Mouse (Mus musculus) kidney, embryonic 15.5 days (tissue): ENCODE data around the gene Dbx2. TPM values are rescaled to one million over a fixed set of nuclear protein-coding genes. Genes with fewer than 3 reads are reported as not detected.

ENCODE experiments used
- ATAC-seq: fragments of 200-750 bp; cut with Nextera tagmentation; replicated peaks from 2 replicates; pipeline ENCODE4 v1.8.0; 2017; ENCODE audit warnings: moderate TSS enrichment; ENCODE audit not compliant: low FRiP score
- H3K27ac ChIP-seq: fragments of 300-500 bp; sonication (generic); 2 replicates; pipeline ENCODE4 v1.5.1; 2015; ENCODE audit warnings: mild to moderate bottlenecking, inconsistent platforms
- H3K27me3 ChIP-seq: fragments of 300-500 bp; sonication (generic); 2 replicates; pipeline ENCODE4 v1.6.1; 2015; ENCODE audit warnings: inconsistent platforms
- H3K36me3 ChIP-seq: fragments of 300-500 bp; sonication (generic); 2 replicates; pipeline ENCODE4 v1.6.1; 2015; ENCODE audit warnings: inconsistent platforms
- H3K4me1 ChIP-seq: fragments of 300-500 bp; sonication (generic); 2 replicates; pipeline ENCODE4 v1.6.1; 2015; ENCODE audit warnings: inconsistent platforms
- H3K4me2 ChIP-seq: fragments of 300-500 bp; sonication (generic); 2 replicates; pipeline ENCODE4 v1.6.1; 2015; ENCODE audit warnings: moderate library complexity, mild to moderate bottlenecking, inconsistent platforms
- H3K4me3 ChIP-seq: fragments of 300-500 bp; sonication (generic); replicated peaks from 2 replicates; pipeline ENCODE4 v1.5.1; 2015; ENCODE audit warnings: mild to moderate bottlenecking, inconsistent platforms
- H3K9ac ChIP-seq: fragments of 300-500 bp; sonication (generic); 2 replicates; pipeline ENCODE4 v1.6.1; 2015; ENCODE audit warnings: mild to moderate bottlenecking, inconsistent platforms
- H3K9me3 ChIP-seq: fragments of 300-500 bp; sonication (generic); replicated peaks from 2 replicates; pipeline ENCODE4 v1.6.1; 2016; ENCODE audit warnings: inconsistent platforms
- WGBS: fragments of 180-500 bp; shearing (Covaris S2); methylation state at CpG from one replicate; pipeline ENCODE4 v1.1.7; 2015; ENCODE audit warnings: mixed read lengths; 5-methylcytosine and 5-hydroxymethylcytosine counted together
- polyA plus RNA-seq: library from polyadenylated mRNA; unstranded; fragments of >200 nt; fragmentation: Nextera tagmentation; extraction: Ambion mirVana; gene quantifications from 2 replicates; pipeline ENCODE4 v1.2.1, GENCODE M21; 2015

Dbx2 gene
- polyA plus RNA-seq, 1 experiment from 2014 or later = 0.13 TPM

DNA sequence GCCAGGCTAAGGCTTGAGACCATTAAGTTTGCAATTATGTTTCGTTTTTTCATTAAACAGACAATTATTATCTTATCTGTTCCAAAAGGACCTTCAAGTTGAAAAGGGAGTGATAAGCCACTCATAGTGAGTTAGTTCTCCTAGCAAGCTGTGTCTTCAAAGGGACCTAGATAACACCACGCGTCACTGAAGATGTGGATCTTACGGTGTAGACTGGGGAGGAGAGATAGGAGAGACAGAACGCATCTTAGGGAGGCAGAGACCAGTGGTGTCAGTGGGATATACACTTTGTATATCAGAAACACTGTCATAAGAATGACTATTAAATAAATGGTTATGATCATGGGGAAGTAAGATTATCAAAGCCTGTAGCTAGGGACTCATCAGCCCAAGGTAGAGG lies 4.6 kb upstream of the Dbx2 start:
- Histone ChIP-seq H3K9ac (no peak overlapping the region), H3K4me3 (no peak overlapping the region), H3K4me1 (no peaks in the 10 kb centered on the region), H3K4me2 (no peak overlapping the region), H3K9me3 (no peaks in the 10 kb centered on the region), H3K36me3 (no peaks in the 10 kb centered on the region), H3K27me3 (peaks cover 4% of the 10 kb centered on the region), H3K27ac (no peak overlapping the region)
- 88% methylated on average over 5 of the region's 5 CpGs for WGBS
- ATAC-seq = no peak

DNA sequence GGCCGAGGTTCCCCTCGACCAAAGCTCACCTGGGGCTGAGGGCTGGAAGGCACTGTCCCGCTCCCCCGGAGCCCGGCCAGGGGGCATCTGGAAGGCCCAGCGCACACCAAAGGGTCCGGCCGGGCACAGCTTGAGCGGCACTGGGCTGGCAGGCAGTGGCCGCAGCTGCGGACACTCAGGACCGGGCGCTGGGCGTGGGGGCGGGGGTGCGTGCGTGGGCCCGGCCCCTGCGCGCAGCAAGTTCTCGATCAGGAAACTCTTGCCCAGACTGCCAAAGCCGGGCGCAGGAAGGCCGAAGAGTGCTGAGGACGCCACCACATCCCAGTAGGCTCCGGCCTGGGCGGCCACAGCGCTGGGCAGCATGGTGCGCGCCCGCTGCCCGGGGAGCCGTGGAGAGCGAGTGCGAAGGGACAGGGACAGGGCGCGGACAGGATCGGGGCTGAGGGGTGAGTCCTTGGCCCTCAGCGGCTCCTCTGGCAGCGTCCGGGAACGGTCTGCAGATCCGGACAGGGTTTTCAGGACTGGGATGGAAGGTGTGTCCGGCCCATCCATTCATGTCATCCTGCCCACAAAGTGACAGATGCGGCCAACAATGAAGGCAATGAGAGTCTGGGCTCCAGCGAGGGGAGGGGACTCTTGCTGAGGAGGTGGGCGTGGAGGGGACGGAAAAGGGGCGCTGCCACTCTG lies 1.4 kb downstream of the Dbx2 start:
- peak; percentile 64 for ATAC-seq
- under 1% methylated on average over 49 of the region's 49 CpGs for WGBS
- Histone ChIP-seq H3K36me3 (no peaks in the 10 kb centered on the region), H3K9ac (peak overlapping the region; percentile 32), H3K4me2 (peak overlapping the region; percentile 78), H3K4me1 (peaks cover 19% of the 10 kb centered on the region), H3K9me3 (no peaks in the 10 kb centered on the region), H3K27ac (no peak overlapping the region), H3K4me3 (peak overlapping the region; percentile 44), H3K27me3 (peaks cover 60% of the 10 kb centered on the region)

DNA sequence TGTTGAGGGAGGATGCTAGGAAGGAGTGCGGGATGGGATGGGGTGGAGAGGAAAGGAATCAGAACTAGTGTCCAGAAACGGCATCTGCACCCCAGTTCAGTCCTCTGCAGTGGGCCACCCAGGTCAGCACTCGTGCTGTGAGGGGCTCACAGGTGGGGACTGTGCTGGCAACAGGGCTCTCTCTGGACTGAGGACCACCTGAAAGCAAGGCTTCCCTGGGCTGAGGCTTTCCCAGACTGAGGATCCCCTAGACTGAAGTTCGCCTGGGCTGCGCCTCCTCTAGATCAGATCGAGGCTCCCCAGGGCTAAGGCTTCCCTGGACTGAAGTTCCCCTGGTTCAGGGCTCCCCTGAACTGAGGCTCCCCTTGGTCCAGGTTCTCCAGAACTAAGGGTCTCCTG lies 1.9 kb downstream of the Dbx2 start:
- H3K27ac ChIP-seq = no peak overlapping the region

DNA sequence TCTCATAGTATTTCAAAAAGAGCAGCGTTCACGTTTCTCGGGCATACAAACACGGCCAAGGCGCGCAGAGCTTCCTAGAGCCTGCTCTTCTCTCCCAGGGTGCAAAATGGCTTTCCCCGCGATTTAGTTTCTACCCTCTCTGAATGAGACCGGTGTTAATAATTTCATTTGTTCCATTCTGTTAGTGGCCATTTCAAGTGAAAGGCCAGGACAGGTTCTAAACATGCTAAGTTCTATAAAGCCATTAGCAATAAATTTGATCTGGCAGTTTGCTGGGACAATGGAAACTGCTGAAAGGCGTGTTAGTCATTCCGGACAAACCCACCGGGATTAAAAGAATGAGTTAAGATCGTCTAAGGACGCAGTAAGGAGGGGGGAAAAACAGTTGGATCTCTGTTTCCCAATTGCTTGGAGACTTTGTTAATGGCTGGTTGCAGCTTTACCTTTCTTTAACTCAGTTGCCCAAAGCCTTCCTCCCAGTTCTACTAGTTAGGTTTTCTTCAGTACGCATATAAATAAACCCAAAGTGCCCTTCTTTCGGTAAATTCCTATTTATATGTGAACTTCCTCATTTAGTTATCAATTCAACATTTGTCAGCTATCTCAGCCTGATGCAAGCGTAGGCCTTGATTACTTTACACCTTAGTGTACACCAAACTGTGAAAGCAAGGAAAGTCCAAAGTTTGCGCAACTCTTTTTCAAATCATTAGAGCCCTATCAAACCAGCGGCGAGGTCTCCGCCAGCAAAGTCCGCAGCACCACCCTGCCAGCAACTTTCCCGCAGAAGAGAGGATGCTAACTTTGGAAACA lies 2.7 kb downstream of the Dbx2 start:
- ATAC-seq = no peak
- Histone ChIP-seq H3K27ac (no peak overlapping the region), H3K4me1 (peaks cover 19% of the 10 kb centered on the region), H3K36me3 (no peaks in the 10 kb centered on the region), H3K27me3 (peaks cover 64% of the 10 kb centered on the region), H3K4me2 (peak overlapping the region; percentile 78; the same call in 1 of the 2 replicates), H3K9me3 (no peaks in the 10 kb centered on the region), H3K4me3 (no peak overlapping the region), H3K9ac (no peak overlapping the region)
- 3% methylated on average over 23 of the region's 23 CpGs for WGBS

More for the DNA sequence above, 1.9 kb downstream of the Dbx2 start:
- Histone ChIP-seq H3K9me3 (no peaks in the 10 kb centered on the region), H3K27me3 (peaks cover 64% of the 10 kb centered on the region), H3K4me3 (peak overlapping the region; percentile 44), H3K36me3 (no peaks in the 10 kb centered on the region), H3K4me2 (peak overlapping the region; percentile 78), H3K4me1 (peaks cover 19% of the 10 kb centered on the region), H3K9ac (no peak overlapping the region; the same call in 1 of the 2 replicates)
- WGBS = 5% methylated on average over 6 of the region's 6 CpGs
- peak; percentile 40 for ATAC-seq

DNA sequence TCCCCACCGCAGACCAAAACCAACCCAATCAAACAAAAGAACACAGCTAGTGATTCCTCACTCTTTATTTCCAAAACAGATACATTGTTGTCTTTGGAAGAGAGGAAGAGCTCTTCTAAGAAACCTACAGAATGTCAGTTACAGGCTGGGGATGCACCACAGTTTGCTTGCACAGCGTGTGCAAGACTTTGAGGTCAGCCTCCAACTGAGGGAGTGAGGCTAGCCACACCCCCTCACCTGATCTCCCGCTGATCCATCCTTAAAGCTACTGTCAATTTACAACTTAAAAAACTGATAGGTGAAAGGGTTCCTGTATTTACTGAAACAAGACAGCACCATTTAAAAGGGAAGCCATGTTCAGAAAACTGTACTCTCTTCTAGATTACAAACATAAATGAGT lies 3.9 kb downstream of the Dbx2 start:
- no peak overlapping the region for H3K4me3 ChIP-seq
- no peak for ATAC-seq
- no peak overlapping the region for H3K27ac ChIP-seq
- no peaks in the 10 kb centered on the region for H3K9me3 ChIP-seq
- no peak overlapping the region for H3K9ac ChIP-seq
- peaks cover 64% of the 10 kb centered on the region for H3K27me3 ChIP-seq
- peaks cover 19% of the 10 kb centered on the region for H3K4me1 ChIP-seq
- H3K36me3 ChIP-seq = no peaks in the 10 kb centered on the region
- WGBS = 5% methylated on average over 3 of the region's 3 CpGs
- H3K4me2 ChIP-seq = no peak overlapping the region

DNA sequence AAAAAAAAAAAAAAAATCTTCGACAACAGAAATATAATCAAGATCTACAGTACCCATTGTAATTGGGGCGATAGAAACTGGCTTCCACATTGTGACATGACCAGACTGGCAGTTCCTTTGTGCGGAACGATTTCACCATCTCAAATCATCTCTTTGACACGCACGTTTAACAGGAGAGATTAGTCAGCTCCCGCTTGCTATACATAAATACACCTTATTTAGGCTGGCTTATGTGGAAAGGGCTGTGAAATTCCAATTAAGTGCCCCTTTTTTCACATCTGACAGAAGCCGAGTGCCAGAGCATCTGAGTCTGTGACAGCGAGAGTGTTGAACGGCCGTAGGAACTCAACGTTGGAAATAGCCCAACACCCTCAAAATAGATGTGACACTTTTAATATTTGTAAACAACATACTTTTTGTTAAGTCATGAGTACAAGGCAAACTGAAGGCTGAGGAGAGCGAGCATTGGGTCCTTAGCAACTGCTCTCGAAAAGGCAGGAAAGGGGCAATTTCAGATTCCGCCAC lies 12.2 kb downstream of the Dbx2 start:
- Histone ChIP-seq H3K9ac (no peak overlapping the region), H3K27ac (no peak overlapping the region), H3K4me3 (no peak overlapping the region), H3K36me3 (no peaks in the 10 kb centered on the region), H3K27me3 (0 out of 2 replicates have a peak, but pooled peaks cover 2% of the 10 kb centered on the region), H3K9me3 (no peaks in the 10 kb centered on the region), H3K4me2 (no peak overlapping the region), H3K4me1 (peaks cover 14% of the 10 kb centered on the region; the same call in 1 of the 2 replicates)
- ATAC-seq = no peak
- WGBS = 77% methylated on average over 15 of the region's 15 CpGs

DNA sequence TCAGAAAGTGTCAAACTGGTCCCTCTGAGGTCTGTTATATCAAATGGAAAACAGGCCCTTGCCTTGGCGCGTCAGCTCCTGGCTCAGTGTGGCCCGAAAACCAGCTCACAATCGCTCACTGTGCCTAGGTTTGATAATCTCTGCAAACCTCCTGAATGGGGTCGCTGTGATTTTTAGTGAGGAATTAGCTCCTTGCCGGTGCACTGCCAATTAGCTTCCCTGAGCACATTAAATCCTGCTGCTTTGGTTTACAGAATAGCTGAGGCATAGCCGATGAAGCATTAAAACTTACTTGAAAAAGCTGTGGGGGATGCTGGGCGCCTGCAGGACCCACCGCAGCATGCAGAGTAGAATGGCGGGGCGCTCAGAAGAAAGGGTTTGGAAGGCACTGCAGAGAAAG lies 15.4 kb downstream of the Dbx2 start:
- Histone ChIP-seq H3K9ac (no peak overlapping the region), H3K27me3 (0 out of 2 replicates have a peak, but pooled peaks cover 2% of the 10 kb centered on the region), H3K36me3 (no peaks in the 10 kb centered on the region), H3K4me1 (peaks cover 14% of the 10 kb centered on the region; the same call in 1 of the 2 replicates), H3K4me2 (peak overlapping the region; percentile 44; the same call in 1 of the 2 replicates), H3K9me3 (no peaks in the 10 kb centered on the region), H3K27ac (peak overlapping the region; percentile 67), H3K4me3 (no peak overlapping the region)
- ATAC-seq = peak; percentile 56; the same call in 1 of the 2 replicates
- 23% methylated on average over 11 of the region's 11 CpGs for WGBS

DNA sequence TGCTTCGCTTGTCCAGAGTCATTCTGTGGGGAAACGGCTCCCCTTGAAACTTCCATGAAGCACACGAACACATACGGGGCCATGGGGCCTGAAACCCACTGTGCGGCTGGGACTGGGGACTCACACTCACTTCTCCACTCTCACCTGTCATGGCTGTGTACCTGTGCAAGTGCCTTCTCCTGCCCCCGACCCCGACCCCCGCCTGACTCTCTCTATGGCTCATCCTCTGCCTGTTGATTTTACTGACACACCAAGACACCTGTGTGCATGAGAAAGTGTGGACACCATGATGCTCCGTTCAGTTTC lies 16.0 kb downstream of the Dbx2 start:
- 49% methylated on average over 9 of the region's 9 CpGs for WGBS
- Histone ChIP-seq H3K27me3 (0 out of 2 replicates have a peak, but pooled peaks cover 2% of the 10 kb centered on the region), H3K36me3 (no peaks in the 10 kb centered on the region), H3K27ac (peak overlapping the region; percentile 67), H3K4me3 (0 out of 2 replicates have a peak overlapping the region, but pooled peaks have one; percentile 12), H3K4me1 (peaks cover 14% of the 10 kb centered on the region; the same call in 1 of the 2 replicates), H3K9me3 (no peaks in the 10 kb centered on the region), H3K4me2 (peak overlapping the region; percentile 44), H3K9ac (no peak overlapping the region)
- peak; percentile 62 for ATAC-seq

DNA sequence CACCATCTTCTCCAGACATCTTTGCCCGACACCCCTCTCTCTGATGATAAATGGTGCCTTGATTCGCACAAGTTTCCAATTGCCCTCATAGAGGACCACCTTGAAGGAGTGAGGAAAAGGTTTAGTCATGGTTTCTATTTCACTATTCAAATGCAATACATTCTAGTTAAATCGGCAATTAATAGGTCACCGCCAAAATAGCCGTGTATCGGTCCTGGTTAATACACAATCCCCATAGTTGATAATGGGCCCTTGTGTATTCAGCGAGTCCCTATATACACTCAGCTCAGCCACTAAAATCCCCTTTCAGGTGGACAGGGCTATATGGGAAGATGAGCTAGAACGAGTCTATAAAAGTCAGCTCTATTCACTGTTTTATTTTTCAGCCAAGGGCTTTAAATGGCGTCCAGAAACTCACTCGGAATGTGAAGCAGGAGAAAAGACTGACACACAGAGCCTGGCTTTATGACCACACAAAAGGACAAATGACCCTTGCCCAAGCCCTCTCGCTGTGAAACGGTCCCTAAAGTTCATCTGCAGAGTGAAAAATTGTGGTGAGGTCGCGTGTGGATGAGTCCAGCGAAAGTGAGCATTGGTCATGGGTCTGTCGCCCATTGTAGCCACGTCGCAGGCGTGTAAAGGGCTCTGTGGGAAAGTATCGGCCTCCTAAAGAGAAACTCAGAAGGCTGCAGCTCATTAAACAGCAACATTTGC lies 16.5 kb downstream of the Dbx2 start:
- Histone ChIP-seq H3K27me3 (0 out of 2 replicates have a peak, but pooled peaks cover 2% of the 10 kb centered on the region), H3K27ac (peak overlapping the region; percentile 67), H3K4me3 (0 out of 2 replicates have a peak overlapping the region, but pooled peaks have one; percentile 12), H3K36me3 (no peaks in the 10 kb centered on the region), H3K4me2 (peak overlapping the region; percentile 44), H3K4me1 (peaks cover 14% of the 10 kb centered on the region; the same call in 1 of the 2 replicates), H3K9me3 (no peaks in the 10 kb centered on the region), H3K9ac (no peak overlapping the region)
- peak; percentile 64 for ATAC-seq
- 55% methylated on average over 20 of the region's 20 CpGs for WGBS

DNA sequence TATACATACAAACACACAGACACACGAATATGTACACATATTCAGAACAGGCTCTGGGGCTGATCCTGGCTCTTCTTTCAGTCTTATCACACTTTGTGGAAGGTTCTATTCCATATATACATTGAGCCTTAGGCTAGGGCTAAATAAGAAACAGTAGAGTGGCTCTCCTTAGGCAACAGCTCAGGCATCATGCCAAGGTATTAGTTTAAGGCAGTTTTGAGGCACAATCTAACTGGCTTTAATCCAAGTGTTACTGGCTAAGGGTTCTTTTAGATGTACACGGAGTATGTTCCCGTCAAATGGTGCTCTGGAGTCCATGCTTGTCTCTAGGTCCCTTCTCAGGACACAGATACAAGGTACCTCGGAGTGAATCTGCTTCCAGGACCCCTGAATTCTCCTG lies 31.4 kb downstream of the Dbx2 start:
- Histone ChIP-seq H3K36me3 (no peaks in the 10 kb centered on the region), H3K9me3 (no peaks in the 10 kb centered on the region), H3K9ac (no peak overlapping the region), H3K27ac (no peak overlapping the region), H3K4me3 (no peak overlapping the region), H3K4me2 (no peak overlapping the region), H3K4me1 (no peaks in the 10 kb centered on the region), H3K27me3 (no peaks in the 10 kb centered on the region)
- WGBS = 86% methylated on average over 4 of the region's 4 CpGs
- no peak for ATAC-seq

DNA sequence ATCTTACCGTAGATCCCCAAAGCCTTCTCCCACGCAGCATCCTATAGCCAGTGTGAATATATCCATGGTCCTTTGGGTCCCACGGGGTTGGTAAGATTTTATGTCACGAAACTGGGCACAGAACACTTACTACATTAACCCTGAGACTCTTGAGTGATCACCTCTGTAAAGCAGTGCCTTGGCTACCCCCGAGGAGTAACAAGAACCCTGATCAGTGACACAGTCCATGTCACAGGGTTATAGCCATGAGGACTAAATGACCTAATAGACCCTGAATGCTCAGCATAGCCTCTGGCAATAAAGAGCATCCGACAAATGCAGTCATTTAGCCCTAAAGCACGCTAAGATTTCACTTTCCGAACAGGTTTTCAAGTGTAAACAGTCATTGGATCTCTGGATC lies 33.0 kb downstream of the Dbx2 start:
- WGBS = 29% methylated on average over 8 of the region's 8 CpGs
- H3K27me3 ChIP-seq = no peaks in the 10 kb centered on the region
- H3K4me3 ChIP-seq = no peak overlapping the region
- ATAC-seq = peak; percentile 69; the same call in 1 of the 2 replicates
- no peak overlapping the region for H3K4me2 ChIP-seq
- no peaks in the 10 kb centered on the region for H3K36me3 ChIP-seq
- no peaks in the 10 kb centered on the region for H3K4me1 ChIP-seq
- H3K9ac ChIP-seq = no peak overlapping the region
- no peak overlapping the region for H3K27ac ChIP-seq
- no peaks in the 10 kb centered on the region for H3K9me3 ChIP-seq
